Mouse (Mus musculus): ENCODE measurements around the gene Gm20538. TPM values are rescaled to one million over a fixed set of nuclear protein-coding genes. Genes with fewer than 3 reads are reported as not detected.

The Gm20538 gene
- polyA plus RNA-seq (2012; rRNA removed) = not detected in 2 replicates

GRCm38 (mm10) chr19:44552731-44553130, at the start of gene Gm20538:
TSS of gene Gm20538 (minus strand) at chr19:44552831.

DNA sequence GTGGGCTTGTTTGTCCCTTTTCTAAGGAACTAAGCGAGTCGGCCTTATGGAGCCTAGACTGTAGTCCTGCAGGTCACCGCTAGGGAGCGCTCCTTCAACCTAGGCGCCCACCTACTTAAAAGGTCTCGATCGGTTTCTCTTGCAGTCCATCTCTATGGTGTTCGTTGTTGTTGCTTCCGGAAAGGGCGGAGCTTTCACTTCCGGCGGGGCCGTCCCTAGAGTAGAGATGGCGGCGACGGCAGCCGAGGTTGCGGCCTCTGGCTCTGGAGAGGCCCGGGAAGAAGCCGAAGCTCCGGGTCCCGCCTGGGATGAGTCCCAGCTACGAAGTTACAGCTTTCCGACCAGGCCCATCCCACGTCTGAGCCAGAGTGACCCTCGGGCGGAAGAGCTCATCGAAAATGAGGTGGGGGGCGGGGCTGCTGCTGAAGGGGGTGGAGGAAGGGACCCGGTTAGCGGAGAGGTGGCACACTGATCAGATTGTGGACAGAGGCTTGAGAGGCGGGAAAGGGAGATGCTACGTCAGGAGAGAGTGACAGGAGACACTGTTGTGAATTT, 10.1 kb upstream of the Gm20538 start, which contains the start of gene Hif1an:
Gene Hif1an, plus strand, starts transcription at position 199 of the 555 bp plus-strand sequence.

GRCm38 (mm10) chr19:44554861-44555590, 2.4 kb upstream of the Gm20538 start, which contains the start of gene Ndufb8:
TSS of gene Ndufb8 (minus strand) at chr19:44555440.

GRCm38 (mm10) chr19:44545321-44546041, 7.2 kb downstream of the Gm20538 start, which contains the start of gene Sec31b:
TSS of gene Sec31b (minus strand) at chr19:44545864.

Other genes with a start within 250 kb of the Gm20538 start
- gene Scd4, start 219.7 kb downstream of the Gm20538 start, polyA plus RNA-seq (2012; rRNA removed) = 0.05 TPM in 1 of 2 replicates, not detected in the other
- gene Scd1, start 145.0 kb downstream of the Gm20538 start, polyA plus RNA-seq (2012; rRNA removed) = 12.3 and 53.6 TPM in 2 replicates
- not detected in 2 replicates for gene Wnt8b, start 59.4 kb downstream of the Gm20538 start, polyA plus RNA-seq (2012; rRNA removed)
- 2.2 and 3.5 TPM in 2 replicates for gene Sec31b, start 7.0 kb downstream of the Gm20538 start, polyA plus RNA-seq (2012; rRNA removed)
- 362 and 457 TPM in 2 replicates for gene Ndufb8, start 2.6 kb upstream of the Gm20538 start, polyA plus RNA-seq (2012; rRNA removed)
- 5.5 and 5.8 TPM in 2 replicates for gene Hif1an, start 10.0 kb upstream of the Gm20538 start, polyA plus RNA-seq (2012; rRNA removed)
- gene Pax2, start 203.2 kb upstream of the Gm20538 start, polyA plus RNA-seq (2012; rRNA removed) = not detected in 2 replicates